Mouse (Mus musculus): ENCODE measurements around the gene Nos3.

Nos3 gene

DNA sequence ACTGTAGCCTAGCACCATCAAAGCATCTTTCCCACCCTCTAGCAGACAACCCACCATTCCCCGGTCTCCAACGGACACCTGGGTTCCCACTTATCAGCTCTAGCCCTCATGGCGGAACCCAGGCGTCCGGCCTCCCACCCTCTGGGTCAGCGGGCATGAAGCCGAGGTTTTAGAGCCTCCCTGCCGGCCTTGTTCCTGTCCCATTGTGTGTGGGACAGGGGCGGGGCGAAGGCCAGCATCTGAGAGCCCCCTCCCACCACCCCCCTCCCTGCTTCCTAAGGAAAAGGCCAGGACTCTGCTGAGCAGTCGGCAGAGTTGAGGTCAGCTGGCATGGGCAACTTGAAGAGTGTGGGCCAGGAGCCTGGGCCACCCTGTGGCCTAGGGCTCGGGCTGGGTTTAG, at the start of gene Nos3:
TSS of gene Nos3 (plus strand) at position 303 of the 400 bp plus-strand sequence.
- DNase-seq (ENCODE audit: low read depth, low spot score), result no peak

DNA sequence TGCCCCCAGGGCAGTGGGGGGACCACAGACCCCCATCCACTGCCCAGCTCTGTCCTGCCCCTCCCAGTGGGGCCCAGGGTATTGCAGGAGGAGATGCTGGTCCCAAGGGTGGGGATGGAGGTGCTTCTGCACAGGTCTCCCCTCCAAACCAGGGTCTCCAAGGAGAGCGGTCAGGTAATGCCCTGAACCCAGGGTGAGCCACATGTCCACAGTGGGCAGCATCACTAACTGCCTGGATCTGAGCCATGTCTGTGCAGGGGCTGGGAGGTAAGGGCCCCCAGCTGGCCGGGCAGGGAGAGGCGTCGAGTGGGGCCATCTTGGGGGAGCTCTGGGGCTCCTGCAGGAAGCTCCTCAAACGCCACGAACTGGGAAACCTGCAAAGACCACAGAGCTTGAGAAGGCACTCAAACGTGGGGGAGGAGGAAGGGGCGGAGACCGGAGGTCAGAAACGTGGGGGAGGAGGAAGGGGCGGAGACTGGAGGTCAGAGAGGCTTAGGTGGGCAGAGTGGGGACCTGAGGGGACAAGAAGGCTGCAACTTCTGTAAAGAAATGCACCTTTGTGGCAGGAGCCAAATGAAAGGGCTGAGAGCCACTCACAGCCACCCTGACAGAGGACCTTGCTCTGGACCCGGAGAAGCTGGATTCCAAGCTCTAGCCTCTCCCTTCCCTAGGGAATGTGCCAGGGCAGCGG, 44.7 kb upstream of the Nos3 start:
- DNase-seq (ENCODE audit: low read depth, low spot score), result no peak

DNA sequence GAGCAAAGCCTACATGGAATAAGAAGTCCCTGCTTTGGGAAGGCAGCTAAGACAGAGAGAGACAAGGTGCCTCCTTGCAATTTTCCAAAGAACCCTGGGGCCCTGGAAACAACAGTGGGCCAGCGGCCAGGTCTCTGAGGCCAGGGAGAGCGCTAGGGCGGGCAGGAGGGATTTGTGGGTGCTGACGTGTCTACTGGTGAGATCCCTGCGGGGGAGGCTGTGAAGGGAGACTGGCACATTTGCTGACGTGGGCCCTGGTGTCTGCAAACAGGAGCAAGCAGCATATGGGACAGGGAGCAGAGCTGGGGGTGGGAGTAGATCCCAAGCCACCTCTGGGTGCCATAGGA, 44.2 kb upstream of the Nos3 start:
- no peak for DNase-seq (ENCODE audit: low read depth, low spot score)

GRCm38 (mm10) chr5:24320894-24321293, 43.7 kb upstream of the Nos3 start:
- no peak for DNase-seq (ENCODE audit: low read depth, low spot score)

GRCm38 (mm10) chr5:24321711-24322682, 42.6 kb upstream of the Nos3 start:
- no peak for DNase-seq (ENCODE audit: low read depth, low spot score)

DNA sequence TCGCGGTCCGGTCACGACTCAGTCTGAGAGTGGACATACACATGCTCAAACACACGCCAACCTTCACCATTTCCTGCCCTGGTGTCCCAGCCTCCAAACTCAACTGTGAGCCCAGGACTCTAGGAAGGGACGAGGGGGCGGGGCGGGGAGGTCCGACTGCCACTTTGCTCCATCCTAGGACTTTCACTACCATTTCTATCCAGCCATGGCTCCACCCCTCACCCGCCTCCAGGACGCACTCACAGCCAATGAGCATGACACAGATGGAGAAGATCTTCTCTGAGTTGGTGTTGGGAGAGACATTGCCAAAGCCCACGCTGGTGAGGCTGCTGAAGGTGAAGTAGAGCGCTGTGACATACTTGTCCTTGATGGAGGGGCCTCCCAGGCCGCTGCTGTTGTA, 39.4 kb upstream of the Nos3 start:
- DNase-seq (ENCODE audit: low read depth, low spot score), result no peak

DNA sequence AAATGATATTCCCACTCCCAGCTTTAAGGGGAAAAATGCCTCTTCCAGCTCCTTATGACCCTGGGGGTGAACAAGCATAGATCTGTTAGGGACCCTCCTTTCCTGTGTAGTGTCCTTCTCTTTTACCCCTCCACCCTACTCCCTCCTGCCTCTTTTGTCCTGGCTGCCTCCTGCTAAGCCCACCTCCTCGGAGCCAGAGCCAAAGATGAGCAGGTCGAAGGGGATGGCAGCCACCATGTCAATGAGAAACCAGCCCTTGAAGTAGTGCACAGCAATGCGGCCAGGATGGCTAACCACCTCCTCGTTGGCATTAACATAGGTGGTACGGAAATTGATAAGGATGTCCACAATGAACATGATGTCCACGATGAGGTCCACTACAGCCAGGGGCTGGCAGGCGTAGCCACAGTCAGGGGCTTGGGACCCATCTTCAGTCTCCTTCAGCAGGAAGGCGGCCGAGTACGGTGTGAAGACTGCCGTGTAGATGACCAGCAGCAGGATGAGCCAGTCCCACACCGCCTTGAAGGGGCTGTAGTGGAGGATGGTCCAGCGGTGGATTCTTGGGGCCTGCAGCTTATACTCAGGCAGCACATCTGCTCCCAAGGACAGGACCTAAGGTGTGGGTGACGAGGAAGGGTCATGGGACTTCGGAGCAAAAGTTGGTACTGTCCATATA, 38.3 kb upstream of the Nos3 start:
- DNase-seq (ENCODE audit: low read depth, low spot score), result no peak

GRCm38 (mm10) chr5:24326842-24327417, 37.7 kb upstream of the Nos3 start:
- no peak for DNase-seq (ENCODE audit: low read depth, low spot score)

GRCm38 (mm10) chr5:24328813-24329211, 35.8 kb upstream of the Nos3 start:
- no peak for DNase-seq (ENCODE audit: low read depth, low spot score)

GRCm38 (mm10) chr5:24329212-24329964, 35.2 kb upstream of the Nos3 start:
- peak; percentile 69 for DNase-seq (ENCODE audit: low read depth, low spot score)

GRCm38 (mm10) chr5:24329965-24330298, 34.7 kb upstream of the Nos3 start:
- no peak for DNase-seq (ENCODE audit: low read depth, low spot score)

DNA sequence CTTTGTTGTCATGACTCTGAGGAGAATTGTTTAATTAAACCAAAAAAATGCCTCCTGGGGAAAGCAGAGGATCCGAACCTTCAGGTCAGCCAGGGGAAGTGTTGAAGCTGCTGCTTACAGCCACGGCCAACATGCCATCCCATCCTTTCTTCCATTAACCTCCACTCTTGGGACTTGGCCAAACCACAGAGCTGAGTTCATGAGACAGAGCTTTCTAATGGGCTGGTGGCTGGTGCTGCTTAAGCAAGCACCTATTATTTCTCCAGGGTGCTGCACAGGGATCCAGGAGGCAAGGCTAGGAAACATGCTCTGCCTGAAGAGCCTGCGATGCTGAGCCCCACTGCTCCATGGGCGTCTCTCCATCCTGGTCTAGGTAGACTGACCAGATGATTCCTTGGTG, 32.2 kb upstream of the Nos3 start:
- no peak for DNase-seq (ENCODE audit: low read depth, low spot score)

GRCm38 (mm10) chr5:24334749-24335148, 29.9 kb upstream of the Nos3 start:
- DNase-seq (ENCODE audit: low read depth, low spot score), result no peak

GRCm38 (mm10) chr5:24335888-24336511, 28.6 kb upstream of the Nos3 start:
- DNase-seq (ENCODE audit: low read depth, low spot score), result no peak

DNA sequence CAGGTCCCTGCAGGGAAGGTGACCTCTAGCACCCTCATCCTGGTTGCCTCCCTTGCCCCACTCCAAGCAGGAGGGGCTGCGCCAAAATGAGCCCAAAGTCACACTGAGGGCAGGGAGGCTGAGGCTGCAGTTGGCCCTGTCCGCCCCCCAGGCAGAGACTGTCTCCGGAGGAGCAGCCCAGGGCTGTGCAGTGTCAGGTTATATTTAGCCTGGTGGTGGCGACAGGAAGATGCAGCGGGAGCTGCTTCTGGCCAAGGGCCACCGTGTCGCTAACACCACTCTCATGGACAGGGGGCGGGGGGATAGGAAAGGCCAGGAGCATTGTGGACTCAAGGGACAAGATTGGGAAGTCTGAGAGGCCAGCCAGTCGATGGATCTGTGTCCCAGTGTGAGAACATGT, 27.2 kb upstream of the Nos3 start:
- DNase-seq (ENCODE audit: low read depth, low spot score), result no peak

DNA sequence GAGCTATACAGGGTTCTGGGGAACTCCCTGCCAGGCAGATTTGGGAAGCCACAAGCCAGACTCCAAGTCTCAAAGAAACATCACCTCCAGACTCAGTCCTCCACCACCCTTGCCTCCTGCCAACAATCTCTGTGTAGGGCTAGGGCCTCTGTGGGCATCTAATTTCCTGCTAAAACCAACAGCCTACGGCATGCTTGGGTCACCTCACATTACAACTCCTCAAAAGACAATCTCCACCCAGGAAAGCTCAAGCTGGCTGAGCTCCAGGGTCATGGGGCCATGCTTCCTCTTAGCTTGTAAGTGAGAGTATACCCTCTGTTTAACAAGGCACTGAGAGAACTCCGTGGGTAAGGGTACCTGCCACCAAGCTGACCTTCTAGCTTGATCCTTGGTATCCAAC, 26.8 kb upstream of the Nos3 start:
- no peak for DNase-seq (ENCODE audit: low read depth, low spot score)

DNA sequence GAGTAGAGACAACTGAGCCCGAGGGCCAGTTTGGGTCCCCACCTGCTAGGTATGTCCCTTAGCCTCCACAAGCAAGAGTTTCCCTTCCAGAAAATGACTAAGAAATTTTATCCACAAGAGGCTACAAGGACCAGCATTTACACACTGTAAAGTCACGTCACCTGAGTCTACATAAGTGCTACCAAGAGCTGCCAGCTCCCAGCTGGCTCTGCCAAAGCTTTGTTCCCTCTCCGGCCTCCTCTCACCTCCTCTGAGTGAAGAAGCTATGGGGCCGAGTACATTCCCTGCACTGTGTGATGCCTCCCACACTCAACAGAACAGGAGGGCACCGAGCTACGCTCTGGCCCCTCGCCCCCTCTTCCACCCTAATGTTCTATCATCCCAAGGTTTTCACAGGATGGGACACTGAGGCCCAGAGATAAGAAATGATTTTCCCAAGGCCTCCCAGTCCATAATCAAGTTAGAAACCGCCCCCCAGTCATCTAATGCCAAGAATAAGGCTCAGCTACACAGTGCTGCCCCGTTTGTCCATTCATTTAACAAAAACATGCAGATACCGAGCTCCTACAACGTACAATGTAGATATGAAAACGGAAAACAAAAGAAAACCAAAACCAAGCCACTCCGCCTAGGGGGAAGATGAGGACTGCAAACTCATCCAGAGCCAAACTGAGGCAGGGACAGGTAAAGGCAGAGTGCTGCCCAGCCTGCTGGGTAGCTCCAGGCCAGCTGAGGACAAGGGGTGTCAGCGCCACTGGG, 22.2 kb upstream of the Nos3 start:
- no peak for DNase-seq (ENCODE audit: low read depth, low spot score)

GRCm38 (mm10) chr5:24342966-24343365, 21.6 kb upstream of the Nos3 start:
- DNase-seq (ENCODE audit: low read depth, low spot score), result no peak

GRCm38 (mm10) chr5:24343379-24343778, 21.2 kb upstream of the Nos3 start:
- no peak for DNase-seq (ENCODE audit: low read depth, low spot score)

DNA sequence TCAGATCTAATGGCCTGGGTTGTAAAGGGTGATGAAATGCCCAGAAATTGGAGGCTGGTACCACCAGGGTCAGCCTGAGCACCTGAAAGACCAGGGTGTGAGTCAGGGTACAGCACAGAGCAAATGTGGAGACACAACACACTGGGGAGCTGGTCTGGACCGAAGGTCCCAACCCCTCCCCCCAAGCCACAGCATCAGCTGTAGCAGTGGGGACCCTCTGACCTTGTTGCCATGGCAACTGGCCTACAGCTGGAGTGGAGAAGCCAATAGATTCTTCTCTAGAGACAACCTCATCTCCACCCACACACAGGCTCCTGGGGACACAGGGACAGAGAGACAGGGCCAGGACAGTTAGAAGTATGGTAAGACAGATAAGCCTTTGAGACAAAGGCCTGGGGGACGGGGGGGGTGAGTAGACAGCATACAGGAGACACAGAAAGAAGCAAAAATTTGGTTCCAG, 20.6 kb upstream of the Nos3 start:
- no peak for DNase-seq (ENCODE audit: low read depth, low spot score)

Measured in retina, postnatal 7 days (tissue).